Mouse (Mus musculus) G1E (cell line): Measurements from ENCODE around the gene Krt78.

Experiments
- CTCF ChIP-seq: IDR thresholded peaks from 2 replicates; pipeline ENCODE4 v1.5.1; 2012; ENCODE audit warnings: low read depth, low read length, inconsistent platforms, mixed read lengths
- GATA1 ChIP-seq: IDR thresholded peaks from 2 replicates; pipeline ENCODE4 v1.6.1; 2012; ENCODE audit warnings: borderline replicate concordance, low read length, inconsistent platforms, mixed read lengths
- POLR2AphosphoS5 ChIP-seq: IDR thresholded peaks from 2 replicates; pipeline ENCODE4 v1.6.1; 2012; ENCODE audit warnings: low read depth, low read length, inconsistent platforms; ENCODE audit not compliant: insufficient replicate concordance
- TAL1 ChIP-seq: conservative IDR thresholded peaks from 2 replicates; pipeline ENCODE4 v1.6.1; 2012; ENCODE audit warnings: low read depth, low read length, inconsistent platforms, mixed read lengths

DNA sequence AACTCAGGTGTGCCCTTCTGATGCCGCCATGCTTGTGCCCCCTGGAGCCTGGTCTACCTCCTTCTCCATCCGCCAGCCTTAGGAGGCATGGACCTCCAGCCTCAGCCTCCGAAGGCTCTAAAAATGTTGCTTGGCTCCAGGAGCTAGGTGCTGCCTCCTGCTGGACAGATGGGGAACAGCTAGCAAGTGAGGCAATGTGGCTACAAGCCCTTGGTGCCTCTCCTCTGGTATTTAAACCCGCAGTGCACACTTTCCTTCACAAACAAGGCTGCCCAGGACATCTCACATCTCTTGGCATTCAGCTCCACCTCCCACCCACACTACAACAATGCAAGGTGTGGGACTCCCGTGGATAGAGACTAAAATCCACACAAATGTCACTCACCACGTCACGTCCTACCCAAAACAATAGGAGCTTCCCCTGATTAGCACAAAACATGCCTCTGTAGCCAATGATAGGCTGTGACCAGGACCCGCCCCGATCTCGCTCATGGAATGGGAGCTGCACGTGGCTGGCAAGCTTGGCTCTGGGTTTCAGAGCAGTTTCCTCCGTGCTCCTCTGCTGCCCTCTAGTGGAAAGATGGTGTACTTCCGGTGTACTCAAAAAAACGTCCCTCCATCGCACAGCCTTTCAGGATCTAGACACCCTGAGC lies 30.0 kb upstream of the Krt78 start:
- TF ChIP-seq CTCF (peak; percentile 97), TAL1 (no peak), POLR2AphosphoS5 (no peak), GATA1 (no peak)
